ENCODE assay signal across 8 mouse cellular contexts in genomic region chr3:144719088-144719900, GRCm38 (mm10). TPM values are rescaled to one million over a fixed set of nuclear protein-coding genes. Genes with fewer than 3 reads are reported as not detected.
DNase-seq lines count a peak whose midpoint lies in the region; ATAC-seq lines count a peak whose summit lies in the region.

No protein-coding gene starts in this region.

- H3K9ac ChIP-seq in hindbrain, embryonic 14.5 days, result peak overlapping the region; percentile 92

- H3K4me1 ChIP-seq in hindbrain, embryonic 14.5 days (replicated peaks; ENCODE audit: control insufficient read depth, insufficient read depth, low read length), result peaks cover 21% of the 10 kb centered on the region

- 1% methylated on average over 38 of the region's 56 CpGs for WGBS in hindbrain, embryonic 14.5 days

- peak; percentile 49; the same call in 1 of the 2 replicates for ATAC-seq in hindbrain, embryonic 14.5 days (ENCODE audit: low FRiP score)

- no peaks in the 10 kb centered on the region for H3K27me3 ChIP-seq in hindbrain, embryonic 14.5 days (ENCODE audit: control insufficient read depth, insufficient read depth, low read length)

- H3K9me3 ChIP-seq in hindbrain, embryonic 14.5 days (ENCODE audit: control insufficient read depth, low read length), result no peaks in the 10 kb centered on the region

- no peaks in the 10 kb centered on the region for H3K36me3 ChIP-seq in hindbrain, embryonic 14.5 days (replicated peaks; ENCODE audit: control insufficient read depth, insufficient read depth)

- peak overlapping the region; percentile 98 for H3K27ac ChIP-seq in hindbrain, embryonic 14.5 days

- H3K4me2 ChIP-seq in hindbrain, embryonic 14.5 days (replicated peaks), result peak overlapping the region; percentile 58

- peak overlapping the region; percentile 79 for H3K4me3 ChIP-seq in hindbrain, embryonic 14.5 days (replicated peaks; ENCODE audit: low read length)

- DNase-seq in NIH3T3 (ENCODE audit: low read depth), result peak; percentile 67
- DNase-seq in cerebellum, postnatal 14 days, result peak; percentile 69 to 72
- peak; percentile 46 to 52 for DNase-seq in frontal cortex, postnatal 36 days (ENCODE audit: low spot score in 2 of 2)
- peak; percentile 40 for DNase-seq in hindbrain, embryonic 14.5 days (ENCODE audit: low spot score)
- peak; percentile 22 to 41 for DNase-seq in layer of hippocampus, postnatal 25 days (ENCODE audit: extremely low spot score in 1 of 2, low spot score in 1 of 2)
- peak; percentile 71 for DNase-seq in lung, postnatal 14 days
- peak; percentile 38 for DNase-seq in ovary, postnatal 14 days (ENCODE audit: low spot score)
- peak; percentile 86 for DNase-seq in thymus, postnatal 14 days

RNA-seq across cellular contexts. Expression of gene Sh3glb1, which starts 0.8 kb away (rescaled TPM):
- polyA plus RNA-seq in hindbrain, embryonic 14.5 days (2014; fragmentation: Nextera tagmentation; extraction: Ambion mirVana), result 134 and 138 TPM in 2 replicates
- total RNA-seq in layer of hippocampus, postnatal 25 days (2021), result 10 to 100 TPM; 60.2 to 64.9 TPM

RNA-seq across cellular contexts. Expression of gene Clca3a1, which starts 41.5 kb away (rescaled TPM):
- polyA plus RNA-seq in hindbrain, embryonic 14.5 days (2014; fragmentation: Nextera tagmentation; extraction: Ambion mirVana), result 0.21 and 0.27 TPM in 2 replicates
- total RNA-seq in layer of hippocampus, postnatal 25 days (2021), result under 1 TPM; 0.19 to 0.30 TPM

Comparison
In these comparisons a context has a peak if more than half of its experiments do, and no peak if none do; other contexts are left out.
1. Peak in every context shown above with its lines: DNase-seq, ATAC-seq, H3K4me3 ChIP-seq and H3K27ac ChIP-seq.
2. DNase-seq: peak in every context shown above with its lines; median percentile 86 in thymus, postnatal 14 days; 71 in lung, postnatal 14 days; 70 in cerebellum, postnatal 14 days; 67 in NIH3T3; 49 in frontal cortex, postnatal 36 days; 40 in hindbrain, embryonic 14.5 days; 38 in ovary, postnatal 14 days; 32 in layer of hippocampus, postnatal 25 days.